Mouse (Mus musculus): ENCODE data around the gene Cers2. TPM values are rescaled to one million over a fixed set of nuclear protein-coding genes. Genes with fewer than 3 reads are reported as not detected.
A peak's percentile ranks its signal among the peaks of the same experiment; 100 is the strongest.

Cers2 gene
- polyA plus RNA-seq (2014; fragmentation: Nextera tagmentation; extraction: Ambion mirVana) = 94.1 and 97.1 TPM in 2 replicates

- WGBS = 3% methylated on average over 27 of the region's 27 CpGs
- peak; percentile 74; the same call in 1 of the 2 replicates for ATAC-seq (ENCODE audit: low FRiP score)
- DNase-seq (ENCODE audit: low spot score, missing footprints) = no peak
- Histone ChIP-seq H3K27me3 (ENCODE audit: control insufficient read depth, insufficient read depth, low read length) (no peaks in the 10 kb centered on the region), H3K27ac (ENCODE audit: low read depth, low read length) (peak within 1 kb of the TSS; percentile 90), H3K4me3 (ENCODE audit: low read depth, low read length) (peak within 1 kb of the TSS; percentile 91), H3K4me2 (peak within 1 kb of the TSS; percentile 83), H3K4me1 (ENCODE audit: control insufficient read depth, insufficient read depth, low read length) (peaks cover 13% of the 10 kb centered on the region), H3K9ac (ENCODE audit: low read length) (peak within 1 kb of the TSS; percentile 100), H3K9me3 (ENCODE audit: control insufficient read depth, low read length) (no peaks in the 10 kb centered on the region), H3K36me3 (ENCODE audit: control insufficient read depth, insufficient read depth, low read length) (no peaks in the 10 kb centered on the region)
Measured at GRCm38 (mm10) chr3:95314486-95315093, at the start of gene Cers2. Cers2 (plus strand) TSS chr3:95314791.

- no peak overlapping the region for H3K4me2 ChIP-seq
- H3K9ac ChIP-seq (ENCODE audit: low read length) = no peak overlapping the region
- peaks cover 7% of the 10 kb centered on the region; the same call in 1 of the 2 replicates for H3K36me3 ChIP-seq (ENCODE audit: control insufficient read depth, insufficient read depth, low read length)
- no peaks in the 10 kb centered on the region for H3K27me3 ChIP-seq (ENCODE audit: control insufficient read depth, insufficient read depth, low read length)
- H3K4me1 ChIP-seq (ENCODE audit: control insufficient read depth, insufficient read depth, low read length) = no peaks in the 10 kb centered on the region
- no peak overlapping the region for H3K27ac ChIP-seq (ENCODE audit: low read depth, low read length)
- H3K4me3 ChIP-seq (ENCODE audit: low read depth, low read length) = no peak overlapping the region
- H3K9me3 ChIP-seq (ENCODE audit: control insufficient read depth, low read length) = no peaks in the 10 kb centered on the region
- WGBS = 94% methylated on average over 3 of the region's 3 CpGs
- ATAC-seq (ENCODE audit: low FRiP score) (no peak), DNase-seq (ENCODE audit: low spot score, missing footprints) (no peak)
Measured at GRCm38 (mm10) chr3:95266052-95266451, 48.5 kb upstream of the Cers2 start.

GRCm38 (mm10) chr3:95267855-95268254 lies 46.7 kb upstream of the Cers2 start:
- peaks cover 7% of the 10 kb centered on the region; the same call in 1 of the 2 replicates for H3K36me3 ChIP-seq (ENCODE audit: control insufficient read depth, insufficient read depth, low read length)
- H3K4me1 ChIP-seq (ENCODE audit: control insufficient read depth, insufficient read depth, low read length) = no peaks in the 10 kb centered on the region
- no peaks in the 10 kb centered on the region for H3K9me3 ChIP-seq (ENCODE audit: control insufficient read depth, low read length)
- H3K4me3 ChIP-seq (ENCODE audit: low read depth, low read length) = no peak overlapping the region
- ATAC-seq (ENCODE audit: low FRiP score) (no peak), DNase-seq (ENCODE audit: low spot score, missing footprints) (no peak)
- no peak overlapping the region for H3K9ac ChIP-seq (ENCODE audit: low read length)
- no peak overlapping the region for H3K4me2 ChIP-seq
- H3K27ac ChIP-seq (ENCODE audit: low read depth, low read length) = no peak overlapping the region
- no peaks in the 10 kb centered on the region for H3K27me3 ChIP-seq (ENCODE audit: control insufficient read depth, insufficient read depth, low read length)

GRCm38 (mm10) chr3:95269789-95270188 lies 44.8 kb upstream of the Cers2 start:
- ATAC-seq (ENCODE audit: low FRiP score) = no peak
- H3K27ac ChIP-seq (ENCODE audit: low read depth, low read length) = no peak overlapping the region
- H3K36me3 ChIP-seq (ENCODE audit: control insufficient read depth, insufficient read depth, low read length) = peaks cover 3% of the 10 kb centered on the region; the same call in 1 of the 2 replicates
- no peak for DNase-seq (ENCODE audit: low spot score, missing footprints)
- no peak overlapping the region for H3K4me2 ChIP-seq
- no peak overlapping the region for H3K9ac ChIP-seq (ENCODE audit: low read length)
- 92% methylated on average over 5 of the region's 5 CpGs for WGBS
- no peaks in the 10 kb centered on the region for H3K9me3 ChIP-seq (ENCODE audit: control insufficient read depth, low read length)
- H3K27me3 ChIP-seq (ENCODE audit: control insufficient read depth, insufficient read depth, low read length) = no peaks in the 10 kb centered on the region
- H3K4me3 ChIP-seq (ENCODE audit: low read depth, low read length) = no peak overlapping the region
- H3K4me1 ChIP-seq (ENCODE audit: control insufficient read depth, insufficient read depth, low read length) = no peaks in the 10 kb centered on the region

GRCm38 (mm10) chr3:95270766-95271364 lies 43.7 kb upstream of the Cers2 start:
- DNase-seq (ENCODE audit: low spot score, missing footprints) (no peak), ATAC-seq (ENCODE audit: low FRiP score) (no peak)
- Histone ChIP-seq H3K4me3 (ENCODE audit: low read depth, low read length) (no peak overlapping the region), H3K36me3 (ENCODE audit: control insufficient read depth, insufficient read depth, low read length) (peaks cover 3% of the 10 kb centered on the region; the same call in 1 of the 2 replicates), H3K27me3 (ENCODE audit: control insufficient read depth, insufficient read depth, low read length) (no peaks in the 10 kb centered on the region), H3K9me3 (ENCODE audit: control insufficient read depth, low read length) (no peaks in the 10 kb centered on the region), H3K4me1 (ENCODE audit: control insufficient read depth, insufficient read depth, low read length) (no peaks in the 10 kb centered on the region), H3K9ac (ENCODE audit: low read length) (no peak overlapping the region), H3K27ac (ENCODE audit: low read depth, low read length) (no peak overlapping the region), H3K4me2 (no peak overlapping the region)
- WGBS = 88% methylated on average over 12 of the region's 12 CpGs

- H3K9me3 ChIP-seq (ENCODE audit: control insufficient read depth, low read length) = no peaks in the 10 kb centered on the region
- no peaks in the 10 kb centered on the region for H3K4me1 ChIP-seq (ENCODE audit: control insufficient read depth, insufficient read depth, low read length)
- no peak overlapping the region for H3K4me2 ChIP-seq
- H3K27me3 ChIP-seq (ENCODE audit: control insufficient read depth, insufficient read depth, low read length) = no peaks in the 10 kb centered on the region
- WGBS = 97% methylated on average over 5 of the region's 5 CpGs
- DNase-seq (ENCODE audit: low spot score, missing footprints) (no peak), ATAC-seq (ENCODE audit: low FRiP score) (no peak)
- H3K27ac ChIP-seq (ENCODE audit: low read depth, low read length) = no peak overlapping the region
- no peak overlapping the region for H3K9ac ChIP-seq (ENCODE audit: low read length)
- no peaks in the 10 kb centered on the region for H3K36me3 ChIP-seq (ENCODE audit: control insufficient read depth, insufficient read depth, low read length)
- H3K4me3 ChIP-seq (ENCODE audit: low read depth, low read length) = no peak overlapping the region
Measured at GRCm38 (mm10) chr3:95273471-95273870, 41.1 kb upstream of the Cers2 start.

- DNase-seq (ENCODE audit: low spot score, missing footprints) (no peak), ATAC-seq (ENCODE audit: low FRiP score) (no peak)
- no peak overlapping the region for H3K4me2 ChIP-seq
- no peaks in the 10 kb centered on the region for H3K27me3 ChIP-seq (ENCODE audit: control insufficient read depth, insufficient read depth, low read length)
- WGBS = 94% methylated on average over 4 of the region's 4 CpGs
- H3K36me3 ChIP-seq (ENCODE audit: control insufficient read depth, insufficient read depth, low read length) = no peaks in the 10 kb centered on the region
- no peak overlapping the region for H3K9ac ChIP-seq (ENCODE audit: low read length)
- no peaks in the 10 kb centered on the region for H3K9me3 ChIP-seq (ENCODE audit: control insufficient read depth, low read length)
- H3K4me3 ChIP-seq (ENCODE audit: low read depth, low read length) = no peak overlapping the region
- H3K4me1 ChIP-seq (ENCODE audit: control insufficient read depth, insufficient read depth, low read length) = no peaks in the 10 kb centered on the region
- no peak overlapping the region for H3K27ac ChIP-seq (ENCODE audit: low read depth, low read length)
Measured at GRCm38 (mm10) chr3:95274453-95274852, 40.1 kb upstream of the Cers2 start.

GRCm38 (mm10) chr3:95275161-95275560 lies 39.4 kb upstream of the Cers2 start:
- Histone ChIP-seq H3K9ac (ENCODE audit: low read length) (no peak overlapping the region), H3K36me3 (ENCODE audit: control insufficient read depth, insufficient read depth, low read length) (no peaks in the 10 kb centered on the region), H3K4me2 (no peak overlapping the region), H3K27ac (ENCODE audit: low read depth, low read length) (no peak overlapping the region), H3K4me1 (ENCODE audit: control insufficient read depth, insufficient read depth, low read length) (no peaks in the 10 kb centered on the region), H3K27me3 (ENCODE audit: control insufficient read depth, insufficient read depth, low read length) (no peaks in the 10 kb centered on the region), H3K4me3 (ENCODE audit: low read depth, low read length) (no peak overlapping the region), H3K9me3 (ENCODE audit: control insufficient read depth, low read length) (no peaks in the 10 kb centered on the region)
- 84% methylated on average over 6 of the region's 6 CpGs for WGBS
- no peak for ATAC-seq (ENCODE audit: low FRiP score)
- DNase-seq (ENCODE audit: low spot score, missing footprints) = no peak

GRCm38 (mm10) chr3:95276428-95276934 lies 38.1 kb upstream of the Cers2 start:
- no peak overlapping the region for H3K27ac ChIP-seq (ENCODE audit: low read depth, low read length)
- H3K4me3 ChIP-seq (ENCODE audit: low read depth, low read length) = no peak overlapping the region
- ATAC-seq (ENCODE audit: low FRiP score) (no peak), DNase-seq (ENCODE audit: low spot score, missing footprints) (no peak)
- no peaks in the 10 kb centered on the region for H3K27me3 ChIP-seq (ENCODE audit: control insufficient read depth, insufficient read depth, low read length)
- H3K4me2 ChIP-seq = no peak overlapping the region
- H3K4me1 ChIP-seq (ENCODE audit: control insufficient read depth, insufficient read depth, low read length) = no peaks in the 10 kb centered on the region
- no peaks in the 10 kb centered on the region for H3K36me3 ChIP-seq (ENCODE audit: control insufficient read depth, insufficient read depth, low read length)
- no peak overlapping the region for H3K9ac ChIP-seq (ENCODE audit: low read length)
- WGBS = 80% methylated on average over 5 of the region's 5 CpGs
- no peaks in the 10 kb centered on the region for H3K9me3 ChIP-seq (ENCODE audit: control insufficient read depth, low read length)

Measured in midbrain, embryonic 11.5 days (tissue).